Mouse (Mus musculus) stomach, postnatal 0 days (tissue): ENCODE measurements around the gene Atcay.

ENCODE experiments used
- CTCF ChIP-seq: IDR thresholded peaks from 2 replicates; pipeline ENCODE4 v1.5.1; 2016; ENCODE audit warnings: antibody characterized with exemption, low read depth, mild to moderate bottlenecking, moderate library complexity
- EP300 ChIP-seq: optimal IDR thresholded peaks from 2 replicates; pipeline ENCODE3; 2016; ENCODE audit warnings: antibody characterized with exemption

GRCm38 (mm10) chr10:81240876-81241275, 10.2 kb upstream of the Atcay start:
- TF ChIP-seq CTCF (peak; percentile 79), EP300 (no peak)
